Mouse (Mus musculus) common myeloid progenitor, adult 5-6 weeks (primary cell): ENCODE measurements around the gene Arhgap17. TPM values are rescaled to one million over a fixed set of nuclear protein-coding genes. Genes with fewer than 3 reads are reported as not detected.

Experiments used
- total RNA-seq: library from RNA; stranded (forward); fragments of 200-1000, 187-1606 nt; gene quantifications from 2 replicates; pipeline ENCODE4 v1.2.3, GENCODE M21; 2017

Arhgap17 gene
- total RNA-seq, 1 experiment from 2014 or later: 43.3 TPM

Other genes with a start within 250 kb of the Arhgap17 start
- gene Tnrc6a, start 246.0 kb downstream of the Arhgap17 start, total RNA-seq: 29.6 and 62.6 TPM in 2 replicates
- gene Slc5a11, start 155.1 kb downstream of the Arhgap17 start, total RNA-seq: 0.46 TPM in 1 of 2 replicates, not detected in the other
- 36.4 and 45.7 TPM in 2 replicates for gene Lcmt1, start 131 bp downstream of the Arhgap17 start, total RNA-seq
- gene Aqp8, start 92.4 kb upstream of the Arhgap17 start, total RNA-seq: not detected in 2 replicates
- gene Zkscan2, start 130.5 kb upstream of the Arhgap17 start, total RNA-seq: not detected in 2 replicates